Mouse (Mus musculus) ovary, adult 2 months (tissue): ENCODE measurements around the gene Olfr437. TPM values are rescaled to one million over a fixed set of nuclear protein-coding genes. Genes with fewer than 3 reads are reported as not detected.

Source experiments
- polyA plus RNA-seq: library from polyadenylated mRNA; depleted of rRNA; stranded (reverse); fragments of >200 nt; gene quantifications from 2 replicates; pipeline ENCODE4 v1.2.3, GENCODE M21; 2012; rRNA removed

Gene Olfr437
- not detected in 2 replicates for polyA plus RNA-seq

GRCm38 (mm10) chr6:43162982-43163381, at the start of gene Olfr437:
Gene Olfr437, plus strand, starts transcription at chr6:43163282.

DNA sequence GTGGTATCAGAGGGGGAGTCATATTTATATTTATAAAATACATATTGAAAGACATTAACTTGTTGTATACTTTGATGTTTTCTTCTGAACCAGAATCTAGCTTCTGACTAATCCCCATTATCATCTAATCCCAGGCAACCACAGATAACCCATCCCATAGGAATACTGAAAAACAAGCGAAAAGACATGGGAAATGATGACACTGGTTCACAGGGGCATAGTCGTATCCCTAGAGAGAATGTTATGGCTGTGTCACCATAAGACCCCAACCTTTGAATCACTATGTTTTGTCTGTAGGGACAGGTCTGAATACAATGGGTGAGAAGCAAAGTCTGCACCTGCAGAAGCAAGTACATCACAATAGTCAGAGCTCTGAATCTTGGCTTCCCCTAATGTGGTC, 16.8 kb upstream of the Olfr437 start, which contains the start of gene Olfr237-ps1:
Gene Olfr237-ps1 (plus strand): TSS at position 301 of the 400 bp plus-strand sequence.

DNA sequence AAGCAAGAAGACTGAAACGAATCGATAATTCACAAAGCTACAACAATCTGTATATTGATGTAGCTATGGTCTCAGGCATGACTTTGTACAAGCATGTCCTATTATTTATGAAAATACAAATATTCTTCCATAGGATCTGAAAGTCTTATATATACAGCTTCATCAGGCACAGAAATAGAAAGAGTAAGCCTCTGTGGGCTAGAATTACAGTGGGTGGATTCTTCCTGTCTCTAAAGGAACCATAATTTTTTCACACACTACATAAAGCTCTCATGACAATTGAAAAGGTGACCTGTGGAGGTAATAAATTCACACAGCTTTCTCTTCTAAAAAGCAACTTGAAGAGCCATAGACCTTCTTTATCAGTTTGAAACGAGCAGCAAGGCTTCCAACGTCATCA, 8.8 kb downstream of the Olfr437 start, which contains the start of gene Olfr13:
Gene Olfr13 (plus strand): TSS at position 301 of the 400 bp plus-strand sequence.

GRCm38 (mm10) chr6:43196781-43197180, 33.7 kb downstream of the Olfr437 start, which contains the start of gene Olfr435:
Gene Olfr435, plus strand, starts transcription at chr6:43197146.

GRCm38 (mm10) chr6:43212873-43213272, 49.8 kb downstream of the Olfr437 start, which contains the start of gene Olfr434:
Gene Olfr434, plus strand, starts transcription at chr6:43213021.

Other genes starting within 250 kb of the Olfr437 start
- not detected in 2 replicates for gene Olfr446, start 241.9 kb upstream of the Olfr437 start, polyA plus RNA-seq
- gene Olfr444, start 214.2 kb upstream of the Olfr437 start, polyA plus RNA-seq, result not detected in 2 replicates
- gene Olfr441, start 56.9 kb upstream of the Olfr437 start, polyA plus RNA-seq, result not detected in 2 replicates
- gene Olfr237-ps1, start 16.7 kb upstream of the Olfr437 start, polyA plus RNA-seq, result not detected in 2 replicates
- not detected in 2 replicates for gene Olfr13, start 8.9 kb downstream of the Olfr437 start, polyA plus RNA-seq
- gene Olfr435, start 33.9 kb downstream of the Olfr437 start, polyA plus RNA-seq, result not detected in 2 replicates
- gene Olfr434, start 49.7 kb downstream of the Olfr437 start, polyA plus RNA-seq, result not detected in 2 replicates
- not detected in 2 replicates for gene Olfr47, start 68.2 kb downstream of the Olfr437 start, polyA plus RNA-seq
- 15.8 and 21.7 TPM in 2 replicates for gene Arhgef5, start 102.3 kb downstream of the Olfr437 start, polyA plus RNA-seq
- gene Nobox, start 146.3 kb downstream of the Olfr437 start, polyA plus RNA-seq, result 8.8 and 15.3 TPM in 2 replicates